Mouse (Mus musculus) liver, embryonic 14.5 days (tissue): Measurements from ENCODE around the gene Dock2.

Experiments used
- CTCF ChIP-seq: IDR thresholded peaks from 2 replicates; pipeline ENCODE4 v1.5.1; 2016; ENCODE audit warnings: antibody characterized with exemption, low read depth, control low read depth
- EP300 ChIP-seq: IDR thresholded peaks from 2 replicates; pipeline ENCODE4 v1.6.1; 2016; ENCODE audit warnings: antibody characterized with exemption, low read depth

GRCm38 (mm10) chr11:34398555-34398954 lies 385.1 kb downstream of the Dock2 start:
- TF ChIP-seq CTCF (no peak), EP300 (no peak)
